Mouse (Mus musculus) liver, postnatal 0 days (tissue): Measurements from ENCODE around the gene Bcl7c.
A peak's percentile ranks its signal among the peaks of the same experiment; 100 is the strongest.

Experiments
- CTCF ChIP-seq: sonication (generic); IDR thresholded peaks from 2 replicates; pipeline ENCODE4 v1.5.1; 2016; ENCODE audit warnings: antibody characterized with exemption, low read depth
- EP300 ChIP-seq: IDR thresholded peaks from 2 replicates; pipeline ENCODE4 v1.6.1; 2016; ENCODE audit warnings: antibody characterized with exemption, low read depth, mild to moderate bottlenecking

GRCm38 (mm10) chr7:127716992-127717391, 8.3 kb upstream of the Bcl7c start:
- peak; percentile 66 for TF ChIP-seq CTCF
- TF ChIP-seq EP300, result no peak
